Mouse (Mus musculus) granulocyte monocyte progenitor cell, adult 5-6 weeks (primary cell): ENCODE results near the gene Prss56. TPM values are rescaled to one million over a fixed set of nuclear protein-coding genes. Genes with fewer than 3 reads are reported as not detected.

Experiments
- ATAC-seq: replicated peaks from 2 replicates; pipeline ENCODE4 v1.8.0; 2016; ENCODE audit warnings: mild to moderate bottlenecking, moderate TSS enrichment, inconsistent platforms; ENCODE audit not compliant: poor library complexity, severe bottlenecking
- total RNA-seq, 2 experiments: library from RNA; stranded (forward) in 1 of 2; stranded (reverse) in 1 of 2; fragments of 200-712, 200-1000 nt in 1 of 2; fragments of >200 nt in 1 of 2; fragmentation: Nextera tagmentation in 1 of 2; gene quantifications; 2 replicates each; pipeline ENCODE4 v1.2.3; 2014 to 2017

Gene Prss56
- total RNA-seq (2014; fragmentation: Nextera tagmentation) (not detected in 2 replicates), total RNA-seq (2017) (not detected in 2 replicates)

GRCm38 (mm10) chr1:87183013-87183412 lies at the start of gene Prss56:
Gene Prss56, plus strand, starts transcription at chr1:87183313.
- no peak for ATAC-seq

GRCm38 (mm10) chr1:87141550-87141949 lies 41.6 kb upstream of the Prss56 start:
- no peak for ATAC-seq

GRCm38 (mm10) chr1:87142456-87142855 lies 40.7 kb upstream of the Prss56 start:
- ATAC-seq = no peak

GRCm38 (mm10) chr1:87143141-87143540 lies 40.0 kb upstream of the Prss56 start:
- no peak for ATAC-seq

DNA sequence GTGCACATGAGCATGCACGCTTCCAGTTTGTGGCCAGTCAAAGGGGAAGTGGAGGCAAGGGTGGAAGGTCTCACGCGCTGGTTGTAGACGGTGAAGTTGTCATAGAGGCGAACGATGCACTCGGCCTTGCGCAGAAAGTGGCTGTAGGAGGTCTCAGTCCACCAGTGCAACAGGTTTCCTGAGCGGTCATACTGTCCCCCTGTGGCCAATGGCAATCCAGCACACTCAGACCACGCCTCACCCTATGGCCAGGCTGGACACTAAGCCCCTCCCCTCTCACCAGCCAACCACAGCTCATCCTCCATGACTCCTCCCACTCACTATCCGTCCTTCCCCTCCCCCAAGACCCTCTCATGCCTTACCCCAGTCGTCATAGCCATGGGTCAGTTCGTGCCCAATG lies 33.7 kb upstream of the Prss56 start:
- ATAC-seq = peak; percentile 68

- ATAC-seq = no peak
These were observed 31.8 kb upstream of the Prss56 start for GRCm38 (mm10) chr1:87151286-87151685.

- 0 out of 2 replicates have a peak, but pooled peaks have one; percentile 5 for ATAC-seq
These were observed 29.2 kb upstream of the Prss56 start for GRCm38 (mm10) chr1:87153776-87154500.

DNA sequence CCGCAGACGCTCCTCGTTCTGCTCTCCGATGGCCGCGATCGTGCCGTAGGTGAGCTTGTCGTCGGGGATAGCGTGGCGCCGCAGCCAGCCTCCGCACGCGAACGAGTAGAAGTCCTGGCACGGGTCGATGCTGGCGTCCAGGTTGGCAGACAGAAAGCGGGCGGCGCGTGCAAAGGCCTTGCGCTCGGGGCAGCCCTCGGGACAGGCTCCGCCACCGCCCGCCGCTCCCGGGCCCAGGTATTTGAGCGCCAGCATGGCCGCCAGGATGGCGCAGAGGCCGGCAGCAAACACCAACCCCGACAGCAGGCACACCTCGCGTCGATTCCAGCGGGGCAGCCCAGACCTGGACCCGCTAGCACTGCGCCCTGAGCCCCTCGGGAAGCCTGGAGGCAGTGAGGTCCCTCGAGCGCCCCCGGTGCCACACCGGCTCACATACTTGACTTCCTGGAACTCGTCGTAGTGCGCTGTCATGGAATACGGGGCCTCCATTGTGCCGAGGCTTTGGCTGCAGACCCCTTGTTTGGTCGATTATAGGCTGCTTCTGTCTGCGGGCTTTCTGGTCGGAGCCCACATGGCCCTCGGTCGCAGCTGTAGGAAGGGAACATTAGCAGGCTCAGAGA lies 28.5 kb upstream of the Prss56 start:
- no peak for ATAC-seq

- ATAC-seq = no peak
These were observed 27.4 kb upstream of the Prss56 start for GRCm38 (mm10) chr1:87155531-87156198.

DNA sequence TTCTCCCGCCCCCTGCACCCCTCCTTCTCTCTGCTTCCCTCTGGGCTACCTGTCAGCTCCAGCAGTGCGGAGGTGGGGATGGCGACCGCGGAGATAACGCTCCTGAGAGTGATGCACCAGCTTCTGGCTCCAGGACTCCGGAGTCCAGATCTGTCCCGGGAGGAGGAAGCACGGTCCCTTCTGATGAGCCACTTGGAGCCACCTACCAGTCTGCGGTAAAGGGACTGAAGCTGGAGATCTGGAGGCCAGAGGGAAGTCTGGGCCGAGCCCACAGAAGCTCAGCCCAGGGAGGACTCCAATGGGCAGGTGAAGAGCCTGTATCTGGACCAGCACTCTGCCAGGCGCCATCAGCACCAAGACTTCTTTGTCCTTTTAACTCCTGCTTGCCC lies 26.9 kb upstream of the Prss56 start, which contains the start of gene Ecel1:
Gene Ecel1 (minus strand): TSS at position 323 of the 389 bp plus-strand sequence.
- ATAC-seq = no peak

DNA sequence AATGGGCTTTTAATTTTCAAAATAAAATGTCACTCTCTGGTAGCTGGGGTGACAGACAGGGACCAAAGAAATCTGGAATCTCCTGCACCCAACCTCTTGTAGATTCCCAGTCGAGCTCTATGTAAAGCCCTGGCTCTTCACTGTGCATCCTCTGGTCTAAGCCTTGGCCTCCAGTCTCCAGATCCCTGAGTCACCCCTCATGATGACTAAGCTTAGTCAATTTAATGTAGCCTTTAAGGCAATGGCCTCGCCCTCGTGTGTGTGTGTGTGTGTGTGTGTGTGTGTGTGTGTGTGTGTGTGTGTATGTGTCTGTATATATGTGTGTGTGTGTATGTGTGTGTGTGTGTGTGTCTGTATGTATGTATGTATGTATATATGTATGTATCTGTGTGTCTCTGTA lies 23.7 kb upstream of the Prss56 start:
- ATAC-seq = no peak

- no peak for ATAC-seq
These were observed 18.8 kb upstream of the Prss56 start for GRCm38 (mm10) chr1:87164164-87164795.

DNA sequence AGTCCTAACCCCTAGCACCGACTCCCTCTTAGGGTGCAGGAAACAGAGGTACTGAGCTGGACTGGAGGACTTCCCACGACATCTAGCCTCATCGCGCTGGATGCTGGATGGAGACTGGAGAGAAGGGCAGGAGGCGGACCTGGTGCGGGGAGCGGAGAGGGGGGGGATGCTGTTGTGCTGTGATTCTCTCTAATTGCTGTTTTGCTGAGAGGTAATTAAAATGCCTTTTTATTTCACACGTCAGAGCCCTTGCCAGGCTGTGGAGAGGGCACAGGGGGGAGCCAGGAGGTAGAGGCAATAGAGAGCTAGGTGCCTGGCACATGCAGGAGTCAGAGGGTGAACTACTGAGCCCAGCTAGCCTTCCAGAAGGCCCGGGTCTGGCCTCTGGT lies 18.3 kb upstream of the Prss56 start:
- ATAC-seq = no peak

- no peak for ATAC-seq
These were observed 12.7 kb upstream of the Prss56 start for GRCm38 (mm10) chr1:87170458-87170857.

- no peak for ATAC-seq
These were observed 11.8 kb upstream of the Prss56 start for GRCm38 (mm10) chr1:87171312-87171711.

- no peak for ATAC-seq
These were observed 10.8 kb upstream of the Prss56 start for GRCm38 (mm10) chr1:87172316-87172715.

DNA sequence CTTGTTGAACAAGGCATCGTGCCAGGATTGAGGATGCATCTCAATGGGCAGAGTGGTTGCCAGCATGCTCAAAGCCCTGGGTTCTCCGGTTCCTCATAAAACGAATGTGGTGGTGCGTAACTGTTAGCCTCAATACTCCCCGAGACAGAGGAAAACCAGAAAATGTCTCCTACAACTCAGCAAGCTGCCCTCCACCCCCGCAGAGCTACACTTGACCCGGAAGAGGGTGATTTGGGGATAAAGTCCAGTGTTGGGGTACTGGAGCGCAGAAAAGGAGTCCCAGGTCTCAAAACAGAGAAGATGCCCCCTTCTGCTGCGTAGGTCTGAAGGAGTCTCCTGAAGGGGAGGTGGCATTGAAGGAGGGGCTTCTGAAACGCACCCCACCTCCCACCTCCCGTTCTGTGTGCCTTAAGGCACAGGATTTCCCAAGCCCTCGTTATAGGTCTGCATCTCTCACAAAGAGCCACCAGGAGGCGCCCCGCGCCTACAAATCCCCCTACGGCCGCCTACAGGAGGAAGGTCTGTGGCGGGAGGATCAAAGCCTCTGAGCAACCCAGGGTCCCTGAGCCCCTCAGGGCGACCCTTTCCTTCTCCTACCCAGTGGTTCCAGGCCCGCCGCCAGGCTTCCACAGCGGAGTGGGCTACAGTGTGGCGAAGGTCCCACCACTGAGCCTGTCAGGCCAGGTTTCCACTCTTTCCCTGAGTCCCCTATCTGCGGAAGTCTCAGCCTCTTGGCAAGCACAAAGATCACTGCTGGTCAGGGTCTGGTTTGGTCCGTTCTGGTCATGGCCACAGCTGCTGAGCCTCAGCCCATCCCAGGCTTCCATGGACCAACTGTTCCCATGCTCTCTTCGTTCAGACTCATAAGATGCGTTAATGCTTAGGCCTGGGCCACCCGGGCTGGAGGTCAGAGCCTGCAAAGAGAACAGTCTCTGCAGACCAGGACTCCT lies 8.8 kb upstream of the Prss56 start:
- peak; percentile 82 for ATAC-seq

GRCm38 (mm10) chr1:87175852-87176292 lies 7.2 kb upstream of the Prss56 start:
- ATAC-seq = peak; percentile 67

- peak; percentile 49; the same call in 1 of the 2 replicates for ATAC-seq
These were observed 2.2 kb upstream of the Prss56 start for GRCm38 (mm10) chr1:87180896-87181295.
